Mouse (Mus musculus) T-helper 1 cell (primary cell): ENCODE measurements around the gene Mamdc4.

ENCODE experiments used
- in situ Hi-C: fragments of 300-600 bp; cut with MboI, MseI; formaldehyde crosslinking; loops from one replicate; pipeline ENCODE4 v1.15.1; 2025; ENCODE audit warnings: high pct_unique_total_duplicates

Mamdc4 gene

DNA sequence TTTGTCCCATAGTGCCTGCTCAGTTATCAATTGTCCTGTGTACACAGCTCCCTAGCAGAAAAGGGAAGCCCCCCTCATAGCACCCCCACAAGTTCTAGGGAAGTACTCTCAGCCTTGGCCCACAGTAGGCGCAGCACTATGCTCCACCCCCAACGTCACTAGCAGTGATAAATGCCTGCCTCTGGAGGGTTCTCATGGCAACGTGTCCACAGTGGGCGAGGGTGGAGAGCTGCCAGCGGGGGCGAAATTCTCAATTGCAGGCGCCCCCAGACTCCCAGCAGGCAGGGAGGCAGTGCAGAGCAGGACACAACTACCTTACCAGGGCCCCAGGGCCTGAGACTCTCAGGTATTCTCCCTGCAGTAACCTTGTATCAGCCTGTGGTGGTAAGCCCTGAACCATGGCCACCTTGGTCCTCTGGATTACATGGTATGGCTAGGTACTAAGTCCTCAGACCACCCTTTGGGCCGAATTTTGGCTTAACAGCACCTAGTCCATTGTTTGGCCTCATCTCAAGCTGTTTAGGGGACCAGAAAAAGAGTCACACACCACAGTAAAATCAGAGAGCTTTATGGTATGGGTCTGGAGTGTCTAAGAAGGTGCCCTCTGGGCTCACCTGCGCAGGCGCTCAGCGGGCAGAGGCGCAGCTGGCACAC lies 7.9 kb upstream of the Mamdc4 start:
- in situ Hi-C loops = no loop called here

DNA sequence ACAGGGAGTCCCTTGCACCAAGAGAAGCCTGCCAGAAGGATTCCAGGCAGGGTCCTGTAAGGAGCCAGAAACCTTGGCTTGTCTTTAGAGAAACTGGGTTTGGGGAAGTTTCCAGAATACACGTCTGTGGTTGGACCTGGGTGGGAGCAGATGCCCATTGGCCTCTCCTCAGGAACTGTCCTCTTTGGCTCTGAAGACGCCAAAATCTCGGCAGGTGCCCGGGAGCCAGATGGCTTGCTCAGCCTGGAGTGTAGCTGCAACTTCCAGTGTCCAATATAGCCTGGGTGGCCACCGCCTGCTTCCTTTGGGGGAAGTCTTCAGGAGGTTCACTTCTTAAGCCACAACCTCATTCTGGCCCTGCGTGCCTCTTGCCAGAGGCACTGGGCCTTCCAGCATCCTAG lies 7.3 kb upstream of the Mamdc4 start:
- in situ Hi-C loops = no loop called here

DNA sequence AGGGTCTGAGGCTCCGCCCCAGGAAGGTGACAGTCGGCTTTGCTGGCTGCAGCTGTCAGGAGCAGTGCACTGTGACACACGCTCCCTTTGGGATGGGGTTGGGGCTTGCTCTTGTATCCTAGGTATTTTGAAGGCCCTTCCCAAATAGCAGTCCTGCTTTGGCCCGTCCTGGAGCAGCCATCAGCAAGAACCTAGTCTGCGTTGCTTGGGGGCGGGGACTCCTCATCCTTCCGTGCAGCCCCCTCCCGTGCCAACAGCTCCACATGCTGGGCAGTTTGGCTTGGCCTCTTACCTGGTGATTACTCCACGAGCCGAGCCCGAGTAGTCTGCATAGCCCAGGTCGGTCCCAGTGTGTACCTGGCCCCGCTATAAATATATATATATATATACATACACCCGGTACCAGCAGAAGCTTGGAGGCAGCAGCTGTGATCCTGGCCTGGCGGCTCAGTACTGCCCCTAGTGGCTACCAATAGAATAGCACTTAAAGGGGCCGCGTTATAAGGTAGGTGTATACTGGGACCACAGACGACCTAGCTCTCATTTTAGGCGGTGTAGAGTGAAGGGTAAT lies 6.7 kb upstream of the Mamdc4 start, which contains the start of gene Ajm1:
Gene Ajm1 (minus strand): TSS at position 464 of the 571 bp plus-strand sequence.
- in situ Hi-C loops = no loop called here

DNA sequence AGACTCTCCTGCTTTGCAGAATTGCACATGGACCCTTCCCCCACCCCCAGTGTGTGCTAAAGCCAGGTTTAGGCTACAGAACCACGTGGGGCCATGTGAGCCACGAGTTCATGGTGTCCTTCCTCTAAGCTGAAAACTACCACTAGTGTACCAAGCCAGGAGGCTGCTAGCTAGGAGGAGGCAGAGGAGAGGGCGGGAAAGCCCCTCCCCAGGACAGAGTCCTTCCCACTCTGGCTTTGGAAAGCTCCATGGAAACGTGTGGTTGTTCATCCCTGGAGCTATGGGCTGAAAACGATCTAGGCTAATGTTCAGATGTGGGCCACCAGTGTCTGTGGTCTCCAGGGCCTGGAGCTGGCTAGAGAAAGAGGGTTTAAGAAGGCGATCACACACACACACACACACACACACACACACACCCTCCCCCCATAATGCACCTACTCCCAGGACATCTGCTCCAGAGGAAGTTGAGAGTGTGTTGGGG lies 6.0 kb upstream of the Mamdc4 start:
- in situ Hi-C loops = no loop called here

DNA sequence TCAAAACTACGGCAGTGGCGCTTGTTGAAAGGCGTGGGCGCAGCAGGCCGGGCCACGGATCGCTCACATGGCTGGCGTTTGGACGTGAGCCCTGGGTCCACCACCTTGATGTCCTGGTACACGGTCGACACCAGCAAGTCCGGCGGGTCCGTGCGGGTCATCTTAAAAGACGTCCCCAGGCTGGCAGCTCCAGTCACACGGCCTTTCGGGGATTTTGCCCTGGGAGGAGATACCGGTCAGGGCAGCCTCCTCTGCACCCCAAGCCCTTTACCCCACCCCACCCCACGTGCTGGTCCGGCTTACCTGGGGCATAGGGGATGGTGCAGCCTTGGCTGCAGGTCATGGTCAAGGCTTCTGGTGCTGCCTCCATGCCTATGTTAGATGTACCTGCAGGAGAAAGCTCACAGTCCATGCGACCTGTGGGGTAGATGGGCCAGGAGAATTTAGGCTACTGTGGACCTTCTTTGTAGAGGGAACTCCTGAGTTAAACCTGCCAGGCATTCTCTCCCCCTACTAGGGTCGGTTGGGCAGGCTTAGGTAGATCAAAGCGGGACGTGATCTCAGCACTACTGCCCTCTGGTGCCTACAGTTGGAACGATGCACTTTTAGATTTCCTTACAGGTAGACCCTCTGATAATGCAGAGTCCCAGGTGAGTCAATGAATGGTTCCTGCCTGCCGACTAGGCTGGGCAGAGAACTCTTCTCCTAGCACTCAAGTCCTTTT lies 5.3 kb upstream of the Mamdc4 start:
- in situ Hi-C loops = no loop called here

DNA sequence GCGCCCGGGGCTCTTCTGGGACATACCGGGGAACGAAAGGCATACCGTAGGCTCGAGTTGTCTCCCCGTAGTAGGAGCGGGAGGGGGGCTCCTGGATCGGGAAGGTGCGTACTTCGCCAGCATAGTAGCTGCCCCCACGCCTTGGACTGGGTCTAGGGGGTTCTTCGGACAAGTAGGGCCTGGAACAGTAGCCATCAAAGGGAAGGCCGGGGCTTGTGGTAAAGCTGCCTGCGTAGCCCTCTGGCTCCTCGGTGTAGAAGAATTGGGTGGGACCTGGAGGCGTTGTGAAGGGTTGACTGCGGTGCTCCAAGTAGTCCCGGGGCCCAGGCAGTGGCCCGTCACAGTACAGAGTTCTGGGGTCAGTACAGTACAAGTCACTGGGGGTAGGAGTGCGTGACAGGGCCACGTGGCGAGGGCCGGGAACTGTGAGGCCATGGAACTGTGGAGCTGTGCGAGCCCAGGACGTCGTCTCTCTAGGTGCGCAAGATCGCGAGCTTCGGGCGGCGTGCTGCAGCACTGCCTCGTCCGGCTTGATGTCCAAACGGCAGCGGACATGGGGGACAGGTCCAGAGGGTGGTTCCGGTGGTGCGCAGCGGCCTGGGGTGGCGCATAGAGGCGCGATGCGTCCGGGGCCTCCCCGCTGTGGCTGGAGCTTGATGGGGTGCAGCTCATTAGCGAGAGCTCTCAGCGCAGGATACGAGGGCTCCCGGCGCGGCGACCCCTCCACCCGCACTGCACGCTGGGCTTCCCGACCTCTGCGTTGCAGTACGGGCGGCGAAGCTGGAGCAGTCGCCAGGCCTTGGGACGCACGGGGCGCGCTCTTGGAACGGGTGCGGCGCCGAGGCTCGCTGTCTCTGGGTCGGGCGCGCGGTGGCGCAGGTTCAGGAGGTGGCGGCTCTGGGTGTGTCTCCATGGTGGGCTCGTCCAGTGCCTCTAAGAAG lies 4.4 kb upstream of the Mamdc4 start:
- in situ Hi-C loops = no loop called here

DNA sequence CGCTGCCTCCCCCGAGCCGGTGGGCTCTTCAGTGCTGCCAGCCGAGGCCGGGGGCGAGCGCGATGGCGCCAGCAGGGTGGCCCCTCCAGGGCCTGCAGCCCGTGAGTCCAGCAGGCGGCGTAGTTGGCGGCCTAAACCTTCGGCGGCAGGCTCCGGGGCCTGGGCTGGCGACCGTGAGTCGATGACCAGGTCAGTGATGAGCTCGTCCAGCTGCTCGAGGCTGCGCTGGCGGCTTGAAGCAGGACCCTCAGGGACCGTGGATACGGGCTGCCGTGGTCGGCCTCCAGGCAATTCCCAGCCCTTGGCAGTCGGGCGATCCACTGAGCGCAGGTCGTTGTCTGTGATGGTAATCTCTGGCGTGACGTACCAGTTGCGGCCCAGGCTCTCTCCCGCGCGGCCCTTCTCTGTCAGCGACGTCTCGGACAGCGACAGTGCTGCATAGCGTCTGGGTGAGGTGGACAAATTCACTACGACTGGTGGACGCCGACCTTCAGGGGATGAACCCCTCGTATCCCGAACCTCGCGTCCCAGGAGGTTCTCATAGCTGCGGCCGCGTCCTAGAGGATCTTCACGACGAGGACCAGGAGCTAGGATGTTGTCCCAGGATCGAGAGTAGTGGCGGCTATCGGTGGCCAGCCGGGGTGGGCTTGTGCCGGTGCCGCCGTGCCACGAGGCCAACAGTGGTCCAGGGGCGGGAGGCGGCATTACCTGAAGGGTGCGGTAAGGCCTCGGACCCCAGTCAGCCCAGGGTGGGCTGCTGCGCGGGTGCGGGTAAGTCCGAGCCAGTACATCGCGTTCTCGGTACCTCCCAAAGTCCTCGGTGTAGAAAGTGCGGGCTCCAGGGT lies 3.5 kb upstream of the Mamdc4 start:
- in situ Hi-C loops = no loop called here

DNA sequence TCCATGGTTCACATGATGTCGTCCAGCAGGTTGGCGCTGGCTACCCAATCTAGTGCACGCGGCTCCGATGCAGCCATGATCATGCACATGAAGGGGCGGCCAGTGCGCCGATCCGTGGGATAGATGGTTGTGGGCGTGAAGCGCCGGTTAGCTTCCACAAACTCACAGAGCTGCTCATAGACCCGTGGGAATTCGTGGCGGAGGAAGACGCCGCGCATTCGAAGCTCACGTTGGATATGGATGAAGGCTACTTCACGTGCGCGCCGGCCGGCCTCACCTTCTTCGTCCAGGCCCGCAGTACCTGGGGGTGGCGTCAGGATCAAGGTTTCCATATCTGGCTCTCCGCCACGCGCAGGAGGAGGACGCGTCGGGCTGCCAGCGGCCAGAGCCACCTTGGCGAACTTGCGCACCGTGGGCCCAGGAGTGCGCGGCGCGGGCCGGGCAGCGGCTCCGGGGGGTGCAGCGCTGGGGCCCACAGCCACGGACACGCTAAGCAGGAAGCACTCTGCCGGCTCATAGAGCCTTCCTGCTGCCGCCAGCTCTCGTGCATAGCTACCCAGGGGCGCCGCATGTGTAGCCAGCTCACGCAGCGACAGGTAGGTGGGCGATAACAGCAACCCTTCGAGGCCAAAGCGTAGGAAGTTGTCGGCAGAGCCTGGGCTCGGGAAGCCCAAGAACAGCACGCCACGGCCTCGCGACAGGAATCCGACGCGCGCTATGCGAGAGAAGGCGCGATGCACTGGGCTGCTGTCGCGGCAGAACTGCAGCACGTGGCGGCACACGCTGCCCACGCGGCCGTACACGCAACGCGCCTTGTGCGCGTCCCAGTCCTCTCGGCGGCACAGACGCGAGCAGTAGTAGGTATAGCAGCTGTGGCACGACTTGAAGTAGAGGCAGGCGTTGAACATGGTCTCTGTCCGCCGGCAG lies 2.6 kb upstream of the Mamdc4 start:
- in situ Hi-C loops = no loop called here

DNA sequence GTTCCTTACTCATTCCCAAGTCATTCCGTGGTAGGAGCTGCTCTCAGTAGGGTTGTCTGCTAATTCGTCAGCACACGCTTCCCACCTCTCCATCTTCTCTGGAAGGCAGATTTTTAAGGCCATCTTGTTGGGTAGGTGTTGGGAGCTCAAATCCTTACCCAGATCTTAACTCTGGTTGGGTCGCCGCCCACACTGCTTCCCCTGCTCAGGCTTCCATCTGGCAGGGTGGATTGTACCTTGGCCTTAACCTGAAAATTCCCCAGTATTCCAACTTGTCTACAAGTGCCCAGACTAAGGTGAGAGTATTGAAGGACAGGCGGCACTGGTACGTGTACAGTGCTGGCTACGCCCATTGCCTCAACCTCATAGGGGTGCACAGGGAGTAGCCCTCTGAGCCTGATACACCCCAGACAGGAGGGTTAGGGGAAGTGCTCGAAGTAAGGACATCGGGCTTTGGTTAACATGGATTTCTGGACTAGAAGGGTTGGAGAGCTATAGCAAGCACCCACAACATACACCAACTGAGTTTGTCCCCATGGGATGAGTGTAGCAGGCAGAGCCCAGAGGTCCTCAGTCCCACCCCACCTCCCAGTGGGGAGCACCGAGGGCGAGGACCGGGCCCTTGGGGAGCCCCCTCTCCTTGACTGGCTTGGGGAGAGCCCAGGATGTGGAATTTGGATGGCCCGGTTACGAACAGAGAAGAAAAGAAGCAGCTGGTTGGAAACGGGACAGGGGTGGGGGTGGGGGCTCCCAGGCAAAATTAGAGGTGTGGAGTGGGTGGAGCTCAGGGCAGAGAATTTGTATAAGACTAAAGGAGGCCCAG lies 1.6 kb upstream of the Mamdc4 start:
- in situ Hi-C loops = no loop called here

DNA sequence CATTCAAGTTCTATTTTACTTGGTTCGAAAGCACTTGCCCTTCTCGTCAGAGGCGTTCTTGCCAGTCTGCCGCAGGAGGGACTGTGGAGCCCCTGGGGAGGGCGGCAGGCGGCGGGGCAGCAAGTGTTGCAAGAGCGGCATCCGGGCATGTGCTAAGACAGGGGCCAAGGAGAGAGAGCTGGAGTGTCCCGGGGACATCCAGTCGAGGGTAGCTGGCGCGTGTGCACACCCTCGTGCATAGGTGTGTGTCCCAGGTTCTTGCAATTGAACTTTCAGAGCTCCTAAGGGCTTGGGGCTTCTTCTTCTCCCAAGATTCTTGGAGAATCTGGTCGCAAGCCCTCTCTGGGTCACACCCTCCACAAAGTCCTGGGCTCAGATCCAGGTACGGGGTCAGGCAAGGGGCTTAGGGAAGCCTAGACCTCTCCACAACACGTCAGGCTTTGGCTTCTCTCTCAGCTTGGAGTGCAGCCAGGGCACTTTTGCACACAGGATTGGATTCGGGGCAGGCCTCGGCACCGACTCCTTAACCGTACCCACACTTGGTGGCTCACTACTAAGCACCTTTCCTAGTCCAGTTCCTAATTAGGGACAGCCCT lies 885 bp upstream of the Mamdc4 start:
- in situ Hi-C loops = no loop called here

DNA sequence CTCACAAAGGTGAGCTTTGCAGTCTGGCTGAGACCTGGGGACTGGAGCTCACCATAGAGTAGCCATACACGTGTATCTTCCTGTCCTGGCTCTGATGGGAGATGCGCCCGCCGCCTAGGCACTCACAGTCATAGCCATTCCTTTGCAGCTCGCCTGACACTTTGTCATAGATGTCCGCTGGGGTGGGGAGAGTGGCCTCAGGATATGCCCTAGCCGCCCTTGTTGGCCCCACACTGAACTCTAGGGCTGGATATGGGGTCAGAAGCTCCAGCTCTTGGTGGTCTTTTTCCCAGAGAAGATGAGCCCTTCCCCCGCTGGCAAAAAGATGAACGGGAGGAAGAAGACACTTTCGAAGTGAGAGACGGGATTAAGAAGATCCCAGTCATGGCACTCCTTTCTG lies 509 bp downstream of the Mamdc4 start:
- in situ Hi-C loops = no loop called here

DNA sequence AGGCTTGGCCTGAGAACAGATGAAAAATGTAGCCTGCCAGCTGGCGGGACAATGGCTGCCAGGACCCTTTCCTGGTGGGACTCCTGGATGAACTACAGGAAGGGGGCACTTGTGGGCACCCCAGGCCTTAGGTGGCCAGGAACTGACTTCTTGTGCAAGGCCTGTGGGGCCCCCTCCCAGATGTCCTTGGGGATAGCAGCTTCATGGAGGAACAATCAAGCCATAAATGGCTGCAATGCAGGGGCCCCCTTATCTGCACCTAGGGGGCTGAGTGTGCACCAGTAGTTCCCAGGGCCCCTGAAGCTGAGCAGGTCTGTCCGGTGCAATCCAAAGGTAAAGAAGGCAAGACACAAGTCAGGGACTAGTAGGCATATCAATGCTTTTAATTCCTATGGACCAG lies 1.6 kb downstream of the Mamdc4 start:
- in situ Hi-C loops = no loop called here

DNA sequence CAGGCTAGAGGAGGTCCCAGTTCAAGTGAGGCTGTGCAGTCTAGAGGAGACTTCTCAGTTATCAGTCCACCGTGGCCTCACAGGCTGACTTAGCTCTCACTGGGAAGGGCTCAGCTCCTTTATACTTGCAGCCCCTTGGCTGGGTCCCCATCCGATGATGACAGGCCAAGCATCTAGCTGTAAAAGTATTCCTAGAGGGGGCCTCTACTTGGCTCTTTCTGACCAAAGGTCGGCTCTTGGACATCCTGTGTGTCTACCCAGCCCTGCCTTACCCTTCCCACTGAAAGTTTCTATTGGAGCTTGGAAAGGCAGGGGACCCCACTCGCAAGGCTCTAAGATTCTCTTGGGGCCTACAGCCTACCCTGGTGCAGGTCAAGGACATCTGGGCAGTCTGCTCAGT lies 3.4 kb downstream of the Mamdc4 start:
- in situ Hi-C loops = no loop called here

DNA sequence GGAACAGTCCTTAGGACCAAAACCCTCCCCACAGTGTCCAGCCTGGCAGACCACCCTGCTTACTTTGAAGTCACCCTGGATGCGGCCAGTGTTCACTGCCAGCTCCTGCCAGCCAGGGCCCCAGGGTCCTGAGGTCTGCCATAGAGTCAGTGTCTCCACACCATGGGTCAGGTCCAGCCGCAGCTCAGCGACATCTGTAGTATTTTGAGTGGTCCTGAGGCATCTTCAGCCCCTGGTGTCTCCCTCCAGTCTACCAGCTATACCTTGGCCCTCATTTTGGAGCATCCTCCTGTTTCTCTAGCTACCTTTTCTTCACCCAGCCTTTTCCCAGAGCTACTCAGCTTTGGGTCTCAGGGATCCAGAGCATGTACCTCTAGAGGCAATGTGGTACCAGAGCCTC lies 5.3 kb downstream of the Mamdc4 start:
- in situ Hi-C loops = no loop called here

DNA sequence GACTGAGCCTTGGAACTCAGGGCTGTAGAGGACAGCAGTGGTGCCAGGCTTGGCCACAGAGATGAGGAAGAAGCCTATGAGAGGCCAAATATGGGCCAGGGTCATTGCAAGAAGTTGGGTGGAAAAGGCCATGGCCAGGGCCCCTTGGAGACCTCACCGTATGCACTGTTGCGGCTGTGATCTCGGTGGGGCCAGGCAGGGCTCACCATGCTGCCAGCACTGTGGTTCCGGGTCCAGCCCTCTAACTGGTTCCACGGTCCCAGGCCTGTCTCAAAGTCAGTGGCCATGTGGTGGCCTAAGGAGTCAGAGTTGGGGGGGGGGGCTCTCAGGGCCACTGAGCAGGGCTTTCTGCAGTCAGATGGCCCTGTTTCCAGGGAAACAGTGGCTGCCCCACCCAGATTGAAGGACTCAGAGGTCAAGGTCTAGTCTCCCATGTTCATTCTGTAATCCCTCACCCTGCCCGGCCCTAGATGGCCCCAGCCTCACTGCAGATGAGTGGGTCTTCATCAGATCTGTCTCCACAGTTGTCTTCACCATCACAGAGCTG lies 6.1 kb downstream of the Mamdc4 start:
- in situ Hi-C loops = no loop called here

DNA sequence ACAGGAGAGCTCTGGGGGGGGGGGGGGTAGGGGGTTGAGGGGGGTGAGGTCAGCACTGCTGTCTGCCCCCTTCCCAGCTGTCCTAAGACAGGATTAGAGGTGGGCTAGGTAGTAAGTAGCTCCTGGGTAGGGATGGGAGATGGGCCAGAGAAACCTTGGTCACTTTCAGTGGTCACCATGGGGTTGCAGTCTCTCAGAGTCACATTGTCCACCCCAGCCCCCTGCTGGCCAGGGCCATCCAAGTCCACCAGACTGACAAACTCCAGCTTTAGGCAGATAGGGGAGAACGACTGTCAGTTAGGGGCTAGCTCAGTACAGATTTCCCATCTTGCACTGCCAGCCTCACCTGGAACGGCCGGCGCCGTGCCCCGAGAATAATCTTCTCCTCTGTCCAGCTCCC lies 8.1 kb downstream of the Mamdc4 start:
- in situ Hi-C loops = no loop called here

DNA sequence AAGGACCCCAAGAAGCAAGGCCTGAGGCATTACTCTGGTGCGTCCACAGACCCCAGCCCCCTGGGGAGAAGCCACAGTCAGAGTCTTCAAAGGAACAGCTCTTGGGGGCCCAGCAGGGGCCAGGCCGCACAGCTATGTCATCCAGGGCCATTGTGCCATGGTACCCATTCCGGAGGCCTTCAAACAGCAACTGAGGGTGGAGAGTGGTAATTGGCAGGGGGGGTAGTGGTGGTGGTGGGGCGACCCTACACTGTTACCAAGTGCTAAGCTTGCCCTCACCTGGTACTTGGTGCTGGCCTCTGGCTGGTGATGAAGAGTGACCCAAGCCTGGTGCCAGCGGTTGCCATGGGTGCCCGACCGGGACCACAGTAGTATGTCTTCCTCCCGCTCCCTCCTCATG lies 8.9 kb downstream of the Mamdc4 start:
- in situ Hi-C loops = no loop called here

DNA sequence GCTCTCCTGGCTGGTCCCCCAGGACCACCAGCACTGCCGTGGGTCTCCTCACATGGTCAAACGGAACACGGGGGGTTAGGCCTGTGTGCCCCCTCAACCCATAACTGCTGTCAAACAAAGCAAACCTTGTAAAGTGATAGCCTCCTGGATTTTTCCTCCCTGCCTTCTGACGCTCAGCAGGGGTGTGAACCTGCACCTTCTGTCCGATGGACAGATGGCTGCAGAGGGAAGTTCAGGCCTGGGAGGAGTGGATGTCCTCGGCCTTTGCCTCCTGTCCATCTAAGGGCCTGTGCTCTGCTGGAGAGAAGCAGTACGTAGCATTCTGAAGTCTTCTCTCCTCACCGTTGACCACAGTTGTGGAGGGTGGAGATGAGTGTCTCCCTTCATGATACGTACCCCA lies 12.7 kb downstream of the Mamdc4 start:
- in situ Hi-C loops = no loop called here
